Mouse (Mus musculus): ENCODE data around the gene Zfp639. TPM values are rescaled to one million over a fixed set of nuclear protein-coding genes. Genes with fewer than 3 reads are reported as not detected.
A peak's percentile ranks its signal among the peaks of the same experiment; 100 is the strongest.

Gene Zfp639
- polyA plus RNA-seq, 1 experiment, result 25.3 TPM

DNA sequence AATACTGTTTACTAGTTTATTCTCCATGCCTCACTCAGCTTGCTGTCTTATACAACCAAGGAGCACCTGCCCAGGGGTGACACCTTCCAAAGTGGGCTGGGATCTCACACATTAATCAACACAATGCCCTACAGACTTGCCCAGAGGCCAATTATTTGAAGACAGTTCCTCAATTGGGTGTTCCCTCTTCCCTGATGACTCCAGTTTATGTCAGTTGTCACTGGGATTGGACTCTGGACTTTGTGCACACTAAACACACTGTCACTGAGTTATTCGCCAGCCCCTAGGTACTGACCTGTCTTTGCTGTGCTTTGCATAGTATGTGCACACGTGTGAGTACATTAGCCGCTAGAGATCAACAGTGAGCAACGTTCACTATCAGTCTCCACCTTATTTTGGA, 17.1 kb downstream of the Zfp639 start:
- TF ChIP-seq E2F4 (IDR thresholded peaks at IDR 0.05; ENCODE audit: insufficient read depth) (no peak), MAX (IDR thresholded peaks at IDR 0.05; ENCODE audit: low read depth) (no peak), TCF3 (IDR thresholded peaks at IDR 0.05; ENCODE audit: insufficient read length, low read depth) (no peak), REST (IDR thresholded peaks at IDR 0.05; ENCODE audit: insufficient read depth, insufficient read length) (no peak), CEBPB (IDR thresholded peaks at IDR 0.05; ENCODE audit: insufficient read depth, poor library complexity, severe bottlenecking) (no peak), USF1 (IDR thresholded peaks at IDR 0.05; ENCODE audit: low read depth) (no peak), MYOD1 (IDR thresholded peaks at IDR 0.05; ENCODE audit: control insufficient read depth in 1 of 3, insufficient read length in 2 of 3, low read depth in 2 of 3) (no peak), POLR2A (IDR thresholded peaks at IDR 0.05; ENCODE audit: insufficient read length, low read depth) (no peak), MYOG (IDR thresholded peaks at IDR 0.05; ENCODE audit: control insufficient read depth in 1 of 3, insufficient read depth in 1 of 3, insufficient read length in 2 of 3, low read depth in 2 of 3) (no peak)
- no peak overlapping the region for H3K4me2 ChIP-seq (ENCODE audit: low read depth)
- peaks cover 13% of the 10 kb centered on the region for H3K79me2 ChIP-seq (ENCODE audit: control insufficient read depth, insufficient read depth)
- H3K36me3 ChIP-seq (ENCODE audit: control insufficient read depth, insufficient read depth), result peaks cover 8% of the 10 kb centered on the region
- H3K4me3 ChIP-seq, result no peak overlapping the region
- no peak overlapping the region for H3ac ChIP-seq (ENCODE audit: control insufficient read depth, insufficient read length)
- H3K27me3 ChIP-seq (ENCODE audit: control insufficient read depth, insufficient read depth, insufficient read length), result no peaks in the 10 kb centered on the region

DNA sequence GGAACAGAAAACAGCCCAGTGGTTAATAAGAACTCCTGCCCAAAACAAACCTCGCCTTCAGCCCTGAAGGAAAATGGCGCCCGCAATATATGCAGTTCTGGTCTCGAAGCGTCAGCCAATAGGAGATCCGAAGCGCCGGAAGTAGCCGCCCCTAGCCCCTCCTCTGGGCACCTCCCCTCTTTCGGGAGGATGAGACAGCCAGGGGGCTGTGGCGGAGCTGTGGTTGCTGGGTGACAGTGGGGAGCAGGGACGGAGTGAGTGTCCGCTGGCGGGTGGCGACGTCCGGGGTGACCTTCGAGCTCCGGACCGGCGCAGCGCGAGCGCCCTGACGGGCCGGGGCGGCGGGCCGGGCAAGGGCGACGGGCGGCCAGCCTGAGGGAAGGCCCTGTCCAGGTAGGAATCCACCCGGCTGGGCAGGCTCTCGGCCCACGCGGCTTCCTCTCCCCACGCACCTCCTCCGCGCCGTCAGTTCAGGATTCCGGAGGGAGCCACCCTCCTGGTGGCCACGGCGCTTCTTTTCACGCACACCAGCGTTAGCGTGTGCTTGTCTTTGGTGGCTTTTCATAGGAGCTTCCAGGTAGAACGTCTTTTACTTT, 19.3 kb downstream of the Zfp639 start, which contains the start of gene Mfn1:
TSS of gene Mfn1 (plus strand) at position 163 of the 596 bp plus-strand sequence.
- no peaks in the 10 kb centered on the region for H3K27me3 ChIP-seq (ENCODE audit: control insufficient read depth, insufficient read depth, insufficient read length)
- peak within 1 kb of the TSS; percentile 61 for H3K4me3 ChIP-seq
- peak within 1 kb of the TSS; percentile 11 for H3ac ChIP-seq (ENCODE audit: control insufficient read depth, insufficient read length)
- peaks cover 13% of the 10 kb centered on the region for H3K79me2 ChIP-seq (ENCODE audit: control insufficient read depth, insufficient read depth)
- TF ChIP-seq TCF3 (IDR thresholded peaks at IDR 0.05; ENCODE audit: insufficient read length, low read depth) (no peak), POLR2A (IDR thresholded peaks at IDR 0.05; ENCODE audit: insufficient read length, low read depth) (peak; percentile 92), POLR2AphosphoS2 (IDR thresholded peaks at IDR 0.05; ENCODE audit: insufficient read length, low read depth) (peak; percentile 82)
- H3K4me2 ChIP-seq (ENCODE audit: low read depth), result peak within 1 kb of the TSS; percentile 88
- H3K36me3 ChIP-seq (ENCODE audit: control insufficient read depth, insufficient read depth), result peaks cover 12% of the 10 kb centered on the region

- peak overlapping the region; percentile 61 for H3K4me3 ChIP-seq
- peaks cover 13% of the 10 kb centered on the region for H3K79me2 ChIP-seq (ENCODE audit: control insufficient read depth, insufficient read depth)
- no peak for TF ChIP-seq POLR2AphosphoS2 (IDR thresholded peaks at IDR 0.05; ENCODE audit: insufficient read length, low read depth)
- no peak for TF ChIP-seq POLR2A (IDR thresholded peaks at IDR 0.05; ENCODE audit: insufficient read length, low read depth)
- no peak for TF ChIP-seq TCF3 (IDR thresholded peaks at IDR 0.05; ENCODE audit: insufficient read length, low read depth)
- TF ChIP-seq MYOG (IDR thresholded peaks at IDR 0.05; ENCODE audit: control insufficient read depth in 1 of 3, insufficient read depth in 1 of 3, insufficient read length in 2 of 3, low read depth in 2 of 3), result no peak
- no peak for TF ChIP-seq USF1 (IDR thresholded peaks at IDR 0.05; ENCODE audit: low read depth)
- no peak for TF ChIP-seq MYOD1 (IDR thresholded peaks at IDR 0.05; ENCODE audit: control insufficient read depth in 1 of 3, insufficient read length in 2 of 3, low read depth in 2 of 3)
- TF ChIP-seq MAX (IDR thresholded peaks at IDR 0.05; ENCODE audit: low read depth), result no peak
- no peak for TF ChIP-seq REST (IDR thresholded peaks at IDR 0.05; ENCODE audit: insufficient read depth, insufficient read length)
- TF ChIP-seq E2F4 (IDR thresholded peaks at IDR 0.05; ENCODE audit: insufficient read depth), result no peak
- TF ChIP-seq TCF12 (IDR thresholded peaks at IDR 0.05; ENCODE audit: insufficient read depth, poor library complexity, severe bottlenecking), result no peak
- no peak for TF ChIP-seq SRF (IDR thresholded peaks at IDR 0.05; ENCODE audit: control insufficient read depth, insufficient read length, low read depth)
- TF ChIP-seq CEBPB (IDR thresholded peaks at IDR 0.05; ENCODE audit: insufficient read depth, poor library complexity, severe bottlenecking), result no peak
- H3K4me2 ChIP-seq (ENCODE audit: low read depth), result peak overlapping the region; percentile 88
- H3K36me3 ChIP-seq (ENCODE audit: control insufficient read depth, insufficient read depth), result peaks cover 18% of the 10 kb centered on the region
- H3ac ChIP-seq (ENCODE audit: control insufficient read depth, insufficient read length), result peak overlapping the region; percentile 11
- no peaks in the 10 kb centered on the region for H3K27me3 ChIP-seq (ENCODE audit: control insufficient read depth, insufficient read depth, insufficient read length)
Measured at GRCm38 (mm10) chr3:32530041-32530440, 20.0 kb downstream of the Zfp639 start.

DNA sequence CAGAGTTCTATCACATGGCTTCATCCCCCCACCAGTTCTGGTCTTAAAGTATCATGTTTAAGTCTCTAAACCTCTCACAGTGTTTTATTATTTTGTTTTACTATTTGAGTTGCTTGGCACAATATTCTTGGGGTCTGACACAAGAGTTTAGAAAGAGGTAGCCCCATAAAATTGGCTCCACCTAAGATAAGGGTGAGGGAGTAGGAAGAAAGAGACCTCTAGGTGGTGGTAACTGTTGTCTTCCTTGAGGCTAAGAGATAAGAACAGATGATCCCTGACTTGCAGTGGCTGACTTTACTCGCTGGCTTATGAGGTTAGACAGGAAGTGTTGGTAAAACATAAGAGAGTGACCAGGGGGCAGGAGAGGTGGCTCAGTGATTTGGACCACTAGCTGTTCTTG, 25.6 kb downstream of the Zfp639 start:
- peaks cover 1% of the 10 kb centered on the region for H3K79me2 ChIP-seq (ENCODE audit: control insufficient read depth, insufficient read depth)
- H3K4me2 ChIP-seq (ENCODE audit: low read depth), result no peak overlapping the region

GRCm38 (mm10) chr3:32537556-32537955, 27.5 kb downstream of the Zfp639 start:
- H3K79me2 ChIP-seq (ENCODE audit: control insufficient read depth, insufficient read depth), result no peaks in the 10 kb centered on the region
- no peak overlapping the region for H3ac ChIP-seq (ENCODE audit: control insufficient read depth, insufficient read length)
- H3K4me3 ChIP-seq, result no peak overlapping the region
- TF ChIP-seq SRF (IDR thresholded peaks at IDR 0.05; ENCODE audit: control insufficient read depth, insufficient read length, low read depth) (no peak), MYOD1 (IDR thresholded peaks at IDR 0.05; ENCODE audit: control insufficient read depth in 1 of 3, insufficient read length in 2 of 3, low read depth in 2 of 3) (no peak), E2F4 (IDR thresholded peaks at IDR 0.05; ENCODE audit: insufficient read depth) (no peak), POLR2A (IDR thresholded peaks at IDR 0.05; ENCODE audit: insufficient read length, low read depth) (no peak), TCF12 (IDR thresholded peaks at IDR 0.05; ENCODE audit: insufficient read depth, poor library complexity, severe bottlenecking) (no peak), POLR2AphosphoS2 (IDR thresholded peaks at IDR 0.05; ENCODE audit: insufficient read length, low read depth) (no peak), MYOG (IDR thresholded peaks at IDR 0.05; ENCODE audit: control insufficient read depth in 1 of 3, insufficient read depth in 1 of 3, insufficient read length in 2 of 3, low read depth in 2 of 3) (no peak), MAX (IDR thresholded peaks at IDR 0.05; ENCODE audit: low read depth) (no peak), CEBPB (IDR thresholded peaks at IDR 0.05; ENCODE audit: insufficient read depth, poor library complexity, severe bottlenecking) (no peak), REST (IDR thresholded peaks at IDR 0.05; ENCODE audit: insufficient read depth, insufficient read length) (no peak), TCF3 (IDR thresholded peaks at IDR 0.05; ENCODE audit: insufficient read length, low read depth) (no peak), USF1 (IDR thresholded peaks at IDR 0.05; ENCODE audit: low read depth) (no peak)
- H3K4me2 ChIP-seq (ENCODE audit: low read depth), result no peak overlapping the region
- peaks cover 35% of the 10 kb centered on the region for H3K36me3 ChIP-seq (ENCODE audit: control insufficient read depth, insufficient read depth)
- no peaks in the 10 kb centered on the region for H3K27me3 ChIP-seq (ENCODE audit: control insufficient read depth, insufficient read depth, insufficient read length)

More for the DNA sequence above, 25.6 kb downstream of the Zfp639 start:
- Histone ChIP-seq H3K4me3 (no peak overlapping the region), H3K36me3 (ENCODE audit: control insufficient read depth, insufficient read depth) (peaks cover 39% of the 10 kb centered on the region), H3ac (ENCODE audit: control insufficient read depth, insufficient read length) (no peak overlapping the region), H3K27me3 (ENCODE audit: control insufficient read depth, insufficient read depth, insufficient read length) (no peaks in the 10 kb centered on the region)
- no peak for TF ChIP-seq MAX (IDR thresholded peaks at IDR 0.05; ENCODE audit: low read depth)
- no peak for TF ChIP-seq POLR2A (IDR thresholded peaks at IDR 0.05; ENCODE audit: insufficient read length, low read depth)
- no peak for TF ChIP-seq TCF3 (IDR thresholded peaks at IDR 0.05; ENCODE audit: insufficient read length, low read depth)
- TF ChIP-seq E2F4 (IDR thresholded peaks at IDR 0.05; ENCODE audit: insufficient read depth), result no peak
- TF ChIP-seq USF1 (IDR thresholded peaks at IDR 0.05; ENCODE audit: low read depth), result no peak
- TF ChIP-seq MYOD1 (IDR thresholded peaks at IDR 0.05; ENCODE audit: control insufficient read depth in 1 of 3, insufficient read length in 2 of 3, low read depth in 2 of 3), result no peak
- TF ChIP-seq REST (IDR thresholded peaks at IDR 0.05; ENCODE audit: insufficient read depth, insufficient read length), result no peak
- TF ChIP-seq POLR2AphosphoS2 (IDR thresholded peaks at IDR 0.05; ENCODE audit: insufficient read length, low read depth), result no peak
- TF ChIP-seq TCF12 (IDR thresholded peaks at IDR 0.05; ENCODE audit: insufficient read depth, poor library complexity, severe bottlenecking), result no peak
- TF ChIP-seq SRF (IDR thresholded peaks at IDR 0.05; ENCODE audit: control insufficient read depth, insufficient read length, low read depth), result no peak
